Mouse (Mus musculus): ENCODE measurements at regions not wholly inside any gene's neighbourhood (a gene's known extent, or its start where the extent isn't known, plus 50 kb on each side); places are given as distances from the start of the nearest gene placed in this dataset.
"Not testable (repeated sequence)": the region's sequence is repeated elsewhere in the genome, so short reads cannot be mapped to it uniquely, and the experiment has no call there.

- DNase-seq (ENCODE audit: low read depth): peak; percentile 96
Observed at GRCm38 (mm10) chr7:70300516-70300915, 66.0 kb downstream of the Nr2f2 start.

DNA sequence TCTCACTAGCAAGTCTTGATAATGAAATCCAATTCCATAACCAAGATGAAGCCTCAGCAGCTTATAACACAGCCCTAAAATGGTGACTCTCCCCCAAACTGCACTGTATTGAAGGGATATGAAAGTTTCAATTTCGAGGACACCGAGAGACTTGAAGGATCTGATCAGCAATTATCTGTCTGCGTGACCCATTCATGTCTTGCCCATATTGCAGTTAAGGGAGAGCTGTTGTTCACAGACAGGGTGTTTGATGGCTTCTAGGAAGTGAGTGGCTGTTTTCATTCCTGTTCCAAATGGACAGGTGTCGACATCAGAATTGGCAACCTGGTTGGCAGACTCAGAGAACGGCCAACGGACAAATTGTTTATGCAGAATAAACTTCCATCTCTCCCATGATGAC lies 75.1 kb downstream of the Nr2f2 start:
- no peak for DNase-seq (ENCODE audit: low read depth)

- no peak for DNase-seq (ENCODE audit: low read depth)
Observed at GRCm38 (mm10) chr7:70290733-70291320, 75.7 kb downstream of the Nr2f2 start.

GRCm38 (mm10) chr7:70290277-70290676 lies 76.3 kb downstream of the Nr2f2 start:
- no peak for DNase-seq (ENCODE audit: low read depth)

GRCm38 (mm10) chr7:70288621-70289020 lies 77.9 kb downstream of the Nr2f2 start:
- DNase-seq (ENCODE audit: low read depth): no peak

- no peak for DNase-seq (ENCODE audit: low read depth)
Observed at GRCm38 (mm10) chr7:70287891-70288421, 78.6 kb downstream of the Nr2f2 start.

GRCm38 (mm10) chr7:70286836-70287355 lies 79.6 kb downstream of the Nr2f2 start:
- no peak for DNase-seq (ENCODE audit: low read depth)

- DNase-seq (ENCODE audit: low read depth): no peak
Observed at GRCm38 (mm10) chr7:70285344-70285743, 81.2 kb downstream of the Nr2f2 start.

- DNase-seq (ENCODE audit: low read depth): no peak
Observed at GRCm38 (mm10) chr7:70283836-70284235, 82.7 kb downstream of the Nr2f2 start.

DNA sequence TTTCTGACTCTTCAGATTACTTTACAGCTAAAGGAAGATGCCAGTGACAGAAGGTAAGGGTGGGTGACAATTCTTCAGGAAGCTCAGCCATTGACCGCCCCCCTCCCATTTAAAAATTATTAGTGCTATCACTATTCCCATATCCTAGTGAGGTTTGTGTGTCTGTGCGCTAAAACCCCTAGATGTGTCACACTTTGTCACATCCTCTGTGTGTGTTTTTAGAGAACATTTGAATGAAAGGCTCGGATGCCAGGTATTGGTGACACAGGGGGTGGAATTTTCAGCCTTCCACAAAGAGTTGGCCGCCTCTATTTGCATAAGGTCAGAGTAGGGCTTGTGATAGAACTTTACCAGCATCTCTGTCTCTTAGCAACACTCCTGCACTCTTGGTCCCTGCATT lies 83.4 kb downstream of the Nr2f2 start:
- no peak for DNase-seq (ENCODE audit: low read depth)

DNA sequence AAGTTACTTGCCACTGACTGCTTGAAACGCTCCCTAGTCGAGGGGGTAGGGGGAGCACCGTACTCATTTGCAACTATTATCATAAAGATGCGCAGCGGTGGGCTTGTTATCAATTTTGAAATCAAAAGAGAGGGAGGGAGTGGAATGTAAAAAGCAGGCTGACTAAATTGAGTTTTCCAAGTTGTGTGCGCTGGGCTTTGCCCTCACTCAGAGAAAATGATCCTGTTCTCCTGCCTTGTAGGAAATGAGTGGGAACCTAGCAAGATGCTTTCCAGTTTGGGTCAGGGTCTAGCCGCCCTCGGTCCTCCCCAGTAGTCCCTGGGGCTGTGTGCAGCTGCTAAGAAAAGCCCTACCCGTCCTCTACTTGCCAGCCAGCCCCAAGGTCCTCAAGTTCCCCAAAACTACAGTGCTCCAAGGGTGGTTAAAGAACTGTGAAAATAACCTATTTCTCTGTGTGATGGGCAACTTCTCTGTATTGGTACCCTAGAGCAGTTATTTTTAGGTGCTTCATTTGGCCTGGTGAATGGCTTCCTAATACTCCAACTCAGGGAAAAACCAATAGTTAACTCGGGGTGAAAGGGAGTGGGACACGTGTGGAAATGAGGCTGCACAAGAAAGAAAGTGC lies 84.5 kb downstream of the Nr2f2 start:
- DNase-seq (ENCODE audit: low read depth): no peak

- no peak for DNase-seq (ENCODE audit: low read depth)
Observed at GRCm38 (mm10) chr7:70281381-70281750, 85.2 kb downstream of the Nr2f2 start.

DNA sequence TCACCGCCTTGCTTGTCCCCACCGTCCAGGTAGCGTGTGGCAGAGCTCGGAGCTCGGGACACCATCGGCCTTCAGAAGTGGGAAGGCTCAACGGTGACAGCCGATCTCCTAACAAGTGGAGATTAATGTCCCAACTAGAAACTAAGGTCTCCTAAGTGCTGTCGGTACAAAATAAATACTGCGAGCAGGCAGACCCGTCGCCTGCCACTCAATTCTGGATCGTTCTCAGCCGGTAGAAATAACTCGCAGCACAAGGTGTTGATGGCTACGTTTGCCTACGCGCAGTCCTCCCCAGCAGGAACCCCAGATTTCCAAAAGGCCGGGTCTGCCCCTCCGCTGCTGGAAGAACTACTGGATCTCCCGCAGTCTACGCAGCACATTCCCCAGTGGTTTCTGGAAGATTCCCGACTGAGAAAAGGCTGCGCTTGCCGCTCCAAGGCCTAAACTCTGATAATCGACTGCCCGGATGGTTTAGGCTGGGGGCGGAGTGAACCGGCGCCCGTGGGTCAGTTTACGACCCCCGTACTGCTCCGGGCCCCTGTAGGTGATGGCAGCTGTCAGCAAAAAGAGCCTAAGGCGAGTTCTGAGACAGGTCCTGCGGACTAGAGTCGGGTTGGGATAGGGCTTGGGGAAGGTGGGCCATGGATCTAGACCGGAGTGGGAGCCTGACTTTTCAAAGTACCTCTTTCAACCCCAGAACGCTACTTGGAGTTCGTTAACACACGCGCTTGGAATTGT lies 85.7 kb downstream of the Nr2f2 start:
- DNase-seq (ENCODE audit: low read depth): no peak

- no peak for DNase-seq (ENCODE audit: low read depth)
Observed at GRCm38 (mm10) chr7:70279927-70280642, 86.5 kb downstream of the Nr2f2 start.

- DNase-seq (ENCODE audit: low read depth): no peak
Observed at GRCm38 (mm10) chr7:70279101-70279500, 87.4 kb downstream of the Nr2f2 start.

DNA sequence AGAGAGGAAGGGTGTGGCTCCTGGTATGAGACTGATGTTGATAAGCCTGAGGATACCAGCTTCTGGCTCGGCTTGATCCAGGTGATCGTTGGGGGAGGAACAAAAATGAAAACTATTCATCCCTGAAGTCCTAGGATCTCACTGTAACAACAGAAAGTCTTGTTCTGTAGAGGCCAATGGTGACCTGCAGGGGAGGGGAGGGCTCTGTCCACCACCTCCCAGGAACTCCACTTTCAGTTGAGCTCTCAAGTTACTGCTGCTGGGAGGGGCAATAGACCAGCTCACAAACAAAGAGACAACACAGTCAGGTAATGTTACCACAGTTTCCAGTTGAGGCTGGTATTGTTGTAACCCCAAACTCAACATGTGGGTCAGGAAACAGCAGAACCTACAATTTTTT lies 90.5 kb downstream of the Nr2f2 start:
- DNase-seq (ENCODE audit: low read depth): no peak

DNA sequence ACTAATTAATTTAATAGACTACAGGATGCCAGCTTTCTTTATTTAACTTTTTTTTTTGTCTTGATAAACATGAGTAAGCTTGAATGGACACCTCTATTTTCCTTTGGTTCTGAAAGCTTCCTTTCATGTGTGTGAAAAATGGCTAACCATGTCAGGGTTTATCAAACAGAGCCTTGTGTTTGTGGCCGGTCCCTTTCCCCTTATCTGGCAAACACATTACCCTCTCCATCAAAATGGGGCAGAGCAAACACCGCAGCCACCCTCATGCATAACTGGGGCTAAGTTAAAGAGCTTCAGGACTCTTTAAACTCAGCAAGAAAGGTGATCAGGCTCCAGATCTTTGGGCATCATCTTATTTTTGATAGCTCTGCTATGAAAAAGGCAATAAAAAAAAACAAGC lies 92.2 kb downstream of the Nr2f2 start:
- no peak for DNase-seq (ENCODE audit: low read depth)

DNA sequence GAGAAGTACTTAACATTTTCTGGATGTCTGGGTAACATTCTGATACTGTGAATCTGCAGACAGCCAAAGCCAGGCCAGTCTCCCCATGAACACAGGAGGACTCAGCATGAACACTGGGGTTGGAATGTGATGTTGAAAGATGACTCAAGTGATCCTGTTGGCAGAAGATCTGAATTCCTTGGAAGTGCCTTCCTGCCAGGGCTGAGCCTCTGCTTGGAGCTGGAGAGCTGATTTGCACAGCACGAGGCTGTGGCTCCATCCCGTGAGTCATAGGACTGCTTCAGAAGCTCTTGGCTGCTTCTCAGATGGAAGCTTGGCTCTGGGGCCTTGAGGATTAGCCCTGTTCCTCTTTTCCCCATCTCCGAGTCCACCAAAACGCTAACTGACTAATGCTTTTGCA lies 99.5 kb downstream of the Nr2f2 start:
- peak; percentile 98 for DNase-seq (ENCODE audit: low read depth)

DNA sequence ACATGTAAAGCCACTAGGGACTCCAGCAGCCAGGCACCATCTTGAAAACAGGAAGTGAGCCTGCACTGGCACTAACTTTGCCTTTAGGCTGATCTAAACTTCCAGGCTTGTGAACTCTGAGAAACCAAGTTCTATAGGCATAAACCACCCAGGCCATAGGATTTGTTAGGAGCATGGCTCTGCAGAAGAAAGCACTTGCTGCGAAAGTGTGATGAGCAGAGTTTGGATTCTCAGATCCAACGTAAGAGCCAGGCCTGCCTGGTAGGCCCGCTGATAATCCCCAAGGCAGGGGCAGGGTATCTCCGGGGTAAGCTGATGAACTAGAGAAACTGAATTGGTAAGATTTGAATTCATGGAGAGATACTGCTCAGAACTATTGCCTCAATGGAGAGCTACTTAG lies 109.7 kb downstream of the Nr2f2 start:
- DNase-seq (ENCODE audit: low read depth): no peak

DNA sequence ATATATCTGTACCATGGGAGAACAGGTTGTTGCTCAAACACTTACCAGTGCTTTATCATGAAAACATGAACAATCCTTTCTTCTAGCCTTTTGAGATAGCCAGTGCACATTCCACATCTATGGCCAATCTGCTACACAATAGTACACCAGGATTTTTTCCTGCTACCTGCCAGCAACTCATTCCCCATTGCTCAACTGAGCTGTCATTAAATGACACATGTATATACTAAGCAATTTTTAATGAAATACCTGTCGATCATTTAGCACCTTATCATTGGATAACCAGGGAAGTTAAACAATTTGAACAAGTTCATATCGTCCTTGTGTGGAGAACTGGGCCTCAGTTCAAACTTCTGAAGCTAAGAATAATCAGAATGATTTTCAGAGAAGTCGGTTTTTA lies 111.5 kb downstream of the Nr2f2 start:
- no peak for DNase-seq (ENCODE audit: low read depth)

DNA sequence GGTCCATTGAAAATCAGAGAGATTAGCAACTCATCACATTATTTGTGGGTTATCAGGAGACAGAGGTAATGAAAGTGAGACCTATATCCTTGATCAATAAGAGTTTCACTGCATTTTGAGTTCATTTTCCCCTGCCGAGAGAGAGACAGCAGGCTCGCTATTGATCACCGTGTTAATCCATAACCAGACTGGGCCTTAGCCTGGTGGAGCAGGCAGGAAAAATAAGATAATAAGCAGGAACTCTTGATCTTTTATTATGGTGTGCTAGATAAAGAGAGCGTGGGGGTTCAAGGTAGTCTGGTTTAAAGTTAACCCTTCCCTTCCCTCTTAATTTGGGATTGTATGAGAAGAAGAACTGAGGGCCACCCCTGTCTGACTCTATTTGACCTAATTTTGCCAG lies 113.3 kb downstream of the Nr2f2 start:
- no peak for DNase-seq (ENCODE audit: low read depth)

- not testable (repeated sequence) for DNase-seq (ENCODE audit: low read depth)
Observed at GRCm38 (mm10) chr7:70239059-70239458, 127.5 kb downstream of the Nr2f2 start.
